Mouse (Mus musculus): ENCODE data around the gene Zkscan17. TPM values are rescaled to one million over a fixed set of nuclear protein-coding genes. Genes with fewer than 3 reads are reported as not detected.

Zkscan17 gene
- total and polyA plus RNA-seq, 2 experiments from 2014 or later, result 10.1 to 20.6 TPM

- Histone ChIP-seq H3K27me3 (ENCODE audit: control insufficient read depth, insufficient read depth, low read length) (no peaks in the 10 kb centered on the region), H3K9ac (replicated peaks; ENCODE audit: low read depth, low read length) (peak within 1 kb of the TSS; percentile 84), H3K4me3 (ENCODE audit: low read depth, low read length) (peak within 1 kb of the TSS; percentile 65), H3K27ac (ENCODE audit: low read depth) (peak within 1 kb of the TSS; percentile 82), H3K4me1 (ENCODE audit: control insufficient read depth, insufficient read depth) (peaks cover 10% of the 10 kb centered on the region; the same call in 1 of the 2 replicates), H3K4me2 (ENCODE audit: low read depth, low read length) (peak within 1 kb of the TSS; percentile 94), H3K36me3 (replicated peaks; ENCODE audit: control insufficient read depth, insufficient read depth, low read length) (no peaks in the 10 kb centered on the region), H3K9me3 (replicated peaks; ENCODE audit: control insufficient read depth, low read length) (no peaks in the 10 kb centered on the region)
- TF ChIP-seq CTCF (IDR thresholded peaks at IDR 0.05; ENCODE audit: low read depth) (no peak), EP300 (IDR thresholded peaks at IDR 0.05; ENCODE audit: low read depth) (no peak)
- WGBS, result under 1% methylated on average over 19 of the region's 19 CpGs
- ATAC-seq (ENCODE audit: insufficient read depth, low read depth) (peak; percentile 90), DNase-seq (ENCODE audit: low spot score) (peak; percentile 85)
Observed at GRCm38 (mm10) chr11:59472326-59472677, 54.2 kb downstream of the Zkscan17 start, which contains the start of gene Zfp867. Zfp867 (minus strand) TSS chr11:59472474.

- H3K9me3 ChIP-seq (replicated peaks; ENCODE audit: control insufficient read depth, low read length), result no peaks in the 10 kb centered on the region; the same call in 1 of the 2 replicates
- peak overlapping the region; percentile 82 for H3K27ac ChIP-seq (ENCODE audit: low read depth)
- H3K9ac ChIP-seq (replicated peaks; ENCODE audit: low read depth, low read length), result peak overlapping the region; percentile 84
- no peak for TF ChIP-seq EP300 (IDR thresholded peaks at IDR 0.05; ENCODE audit: low read depth)
- TF ChIP-seq CTCF (IDR thresholded peaks at IDR 0.05; ENCODE audit: low read depth), result no peak
- H3K4me3 ChIP-seq (ENCODE audit: low read depth, low read length), result peak overlapping the region; percentile 65
- H3K36me3 ChIP-seq (replicated peaks; ENCODE audit: control insufficient read depth, insufficient read depth, low read length), result no peaks in the 10 kb centered on the region
- no peaks in the 10 kb centered on the region for H3K27me3 ChIP-seq (ENCODE audit: control insufficient read depth, insufficient read depth, low read length)
- peak; percentile 63 for ATAC-seq (ENCODE audit: insufficient read depth, low read depth)
- peaks cover 10% of the 10 kb centered on the region; the same call in 1 of the 2 replicates for H3K4me1 ChIP-seq (ENCODE audit: control insufficient read depth, insufficient read depth)
- H3K4me2 ChIP-seq (ENCODE audit: low read depth, low read length), result peak overlapping the region; percentile 94
- WGBS, result 5% methylated on average over 37 of the region's 37 CpGs
- DNase-seq (ENCODE audit: low spot score), result peak; percentile 31
Observed at GRCm38 (mm10) chr11:59471413-59472325, 54.9 kb downstream of the Zkscan17 start.

GRCm38 (mm10) chr11:59460459-59460858 is 66.1 kb downstream of the Zkscan17 start:
- no peak for TF ChIP-seq EP300 (IDR thresholded peaks at IDR 0.05; ENCODE audit: low read depth)
- no peak for TF ChIP-seq CTCF (IDR thresholded peaks at IDR 0.05; ENCODE audit: low read depth)
- 95% methylated on average over 2 of the region's 2 CpGs for WGBS
- no peak overlapping the region for H3K4me2 ChIP-seq (ENCODE audit: low read depth, low read length)
- no peaks in the 10 kb centered on the region for H3K27me3 ChIP-seq (ENCODE audit: control insufficient read depth, insufficient read depth, low read length)
- DNase-seq (ENCODE audit: low spot score) (no peak), ATAC-seq (ENCODE audit: insufficient read depth, low read depth) (no peak)
- H3K36me3 ChIP-seq (replicated peaks; ENCODE audit: control insufficient read depth, insufficient read depth, low read length), result peaks cover 56% of the 10 kb centered on the region
- H3K27ac ChIP-seq (ENCODE audit: low read depth), result no peak overlapping the region
- H3K9me3 ChIP-seq (replicated peaks; ENCODE audit: control insufficient read depth, low read length), result peaks cover 29% of the 10 kb centered on the region
- no peak overlapping the region for H3K4me3 ChIP-seq (ENCODE audit: low read depth, low read length)
- no peak overlapping the region for H3K9ac ChIP-seq (replicated peaks; ENCODE audit: low read depth, low read length)
- 0 out of 2 replicates have a peak, but pooled peaks cover 11% of the 10 kb centered on the region for H3K4me1 ChIP-seq (ENCODE audit: control insufficient read depth, insufficient read depth)

GRCm38 (mm10) chr11:59458973-59459372 is 67.6 kb downstream of the Zkscan17 start:
- ATAC-seq (ENCODE audit: insufficient read depth, low read depth) (peak; percentile 97), DNase-seq (ENCODE audit: low spot score) (peak; percentile 88)
- peaks cover 16% of the 10 kb centered on the region for H3K9me3 ChIP-seq (replicated peaks; ENCODE audit: control insufficient read depth, low read length)
- H3K9ac ChIP-seq (replicated peaks; ENCODE audit: low read depth, low read length), result no peak overlapping the region
- no peak overlapping the region for H3K4me3 ChIP-seq (ENCODE audit: low read depth, low read length)
- 8% methylated on average over 5 of the region's 5 CpGs for WGBS
- peak overlapping the region; percentile 88 for H3K27ac ChIP-seq (ENCODE audit: low read depth)
- H3K36me3 ChIP-seq (replicated peaks; ENCODE audit: control insufficient read depth, insufficient read depth, low read length), result peaks cover 58% of the 10 kb centered on the region
- H3K27me3 ChIP-seq (ENCODE audit: control insufficient read depth, insufficient read depth, low read length), result no peaks in the 10 kb centered on the region
- H3K4me2 ChIP-seq (ENCODE audit: low read depth, low read length), result no peak overlapping the region; the same call in 1 of the 2 replicates
- H3K4me1 ChIP-seq (ENCODE audit: control insufficient read depth, insufficient read depth), result 0 out of 2 replicates have a peak, but pooled peaks cover 11% of the 10 kb centered on the region
- TF ChIP-seq EP300 (IDR thresholded peaks at IDR 0.05; ENCODE audit: low read depth) (peak; percentile 78), CTCF (IDR thresholded peaks at IDR 0.05; ENCODE audit: low read depth) (no peak)

GRCm38 (mm10) chr11:59456891-59457290 is 69.7 kb downstream of the Zkscan17 start:
- Histone ChIP-seq H3K4me2 (ENCODE audit: low read depth, low read length) (no peak overlapping the region), H3K27ac (ENCODE audit: low read depth) (no peak overlapping the region), H3K4me1 (ENCODE audit: control insufficient read depth, insufficient read depth) (0 out of 2 replicates have a peak, but pooled peaks cover 11% of the 10 kb centered on the region), H3K36me3 (replicated peaks; ENCODE audit: control insufficient read depth, insufficient read depth, low read length) (peaks cover 49% of the 10 kb centered on the region), H3K27me3 (ENCODE audit: control insufficient read depth, insufficient read depth, low read length) (no peaks in the 10 kb centered on the region), H3K9me3 (replicated peaks; ENCODE audit: control insufficient read depth, low read length) (no peaks in the 10 kb centered on the region), H3K9ac (replicated peaks; ENCODE audit: low read depth, low read length) (no peak overlapping the region), H3K4me3 (ENCODE audit: low read depth, low read length) (no peak overlapping the region)
- no peak for TF ChIP-seq EP300 (IDR thresholded peaks at IDR 0.05; ENCODE audit: low read depth)
- no peak for TF ChIP-seq CTCF (IDR thresholded peaks at IDR 0.05; ENCODE audit: low read depth)
- DNase-seq (ENCODE audit: low spot score) (no peak), ATAC-seq (ENCODE audit: insufficient read depth, low read depth) (no peak)
- 93% methylated on average over 2 of the region's 2 CpGs for WGBS
